Mouse (Mus musculus) megakaryocyte-erythroid progenitor cell, adult 5 weeks (primary cell): ENCODE data around the gene Col6a5. TPM values are rescaled to one million over a fixed set of nuclear protein-coding genes. Genes with fewer than 3 reads are reported as not detected.

Source experiments
- polyA plus RNA-seq: library from polyadenylated mRNA; stranded (reverse); fragments of >175 nt; gene quantifications from 2 replicates; pipeline ENCODE4 v1.2.3, GENCODE M21; 2012

The Col6a5 gene
- polyA plus RNA-seq, result not detected in 2 replicates

GRCm38 (mm10) chr9:105960533-105960932 lies at the start of gene Col6a5:
Col6a5 (minus strand) TSS chr9:105960643.

GRCm38 (mm10) chr9:105827791-105828385 lies 132.6 kb downstream of the Col6a5 start, which contains the start of gene Col6a6:
Col6a6 (minus strand) TSS chr9:105828160.

Other genes with a start within 250 kb of the Col6a5 start
- gene Col6a6, start 132.5 kb downstream of the Col6a5 start, polyA plus RNA-seq, result 0.01 TPM in 1 of 2 replicates, not detected in the other
- gene Col6a4, start 136.1 kb upstream of the Col6a5 start, polyA plus RNA-seq, result not detected in 2 replicates
- gene Glyctk, start 197.5 kb upstream of the Col6a5 start, polyA plus RNA-seq, result 0.77 and 1.1 TPM in 2 replicates
- gene Wdr82, start 210.3 kb upstream of the Col6a5 start, polyA plus RNA-seq, result 13.1 and 14.5 TPM in 2 replicates
- gene Ppm1m, start 239.1 kb upstream of the Col6a5 start, polyA plus RNA-seq, result 31.4 and 38.3 TPM in 2 replicates
- gene Twf2, start 242.5 kb upstream of the Col6a5 start, polyA plus RNA-seq, result 75.1 and 84.6 TPM in 2 replicates